8 mouse cellular contexts compared by ENCODE assay signal in genomic region chr5:149016261-149016660, GRCm38 (mm10). TPM values are rescaled to one million over a fixed set of nuclear protein-coding genes. Genes with fewer than 3 reads are reported as not detected.
DNase-seq lines count a peak whose midpoint lies in the region; ATAC-seq and TF ChIP-seq lines count a peak whose summit lies in the region.

No protein-coding gene starts in this region.

- H3K27ac ChIP-seq in heart, embryonic 15.5 days: no peak overlapping the region
- H3K27ac ChIP-seq in MEL (ENCODE audit: control insufficient read depth, low read depth, low read length): no peak overlapping the region; the same call in 1 of the 2 replicates
- no peak overlapping the region for H3K27ac ChIP-seq in hindbrain, embryonic 15.5 days (replicated peaks)

- DNase-seq in heart, postnatal 25 days (ENCODE audit: low spot score): no peak
- DNase-seq in MEL (ENCODE audit: low read depth, low spot score): no peak
- no peak for DNase-seq in T-cell, adult 2 months (ENCODE audit: low spot score)
- DNase-seq in thymus, postnatal 4 days: no peak

- TF ChIP-seq POLR2A in MEL (IDR thresholded peaks at IDR 0.05; ENCODE audit: control insufficient read depth in 1 of 2, insufficient read depth in 1 of 2, low read depth in 1 of 2, low read length in 2 of 2, poor library complexity in 1 of 2): no peak

- H3K4me2 ChIP-seq in heart, embryonic 15.5 days: peak overlapping the region; percentile 81
- peak overlapping the region; percentile 98 for H3K4me2 ChIP-seq in hindbrain, embryonic 15.5 days

- no peaks in the 10 kb centered on the region for H3K36me3 ChIP-seq in heart, embryonic 15.5 days
- H3K36me3 ChIP-seq in MEL (ENCODE audit: control insufficient read depth in 1 of 2, insufficient read depth in 2 of 2, low read length in 2 of 2): peaks cover 0 to 14% of the 10 kb centered on the region in 2 experiments; a peak in 2 of 4 replicates
- no peaks in the 10 kb centered on the region for H3K36me3 ChIP-seq in hindbrain, embryonic 15.5 days

- no peak overlapping the region for H3K9ac ChIP-seq in heart, embryonic 15.5 days
- no peak overlapping the region for H3K9ac ChIP-seq in MEL (ENCODE audit: control insufficient read depth, low read depth, low read length, poor library complexity, severe bottlenecking)
- 0 out of 2 replicates have a peak overlapping the region, but pooled peaks have one; percentile 49 for H3K9ac ChIP-seq in hindbrain, embryonic 15.5 days

- peak overlapping the region; percentile 53; the same call in 1 of the 2 replicates for H3K4me3 ChIP-seq in heart, embryonic 15.5 days
- peak overlapping the region in 1 of 2 experiments; percentile 45; a peak in 3 of 4 replicates for H3K4me3 ChIP-seq in MEL (ENCODE audit: control insufficient read depth in 1 of 2, insufficient read depth in 1 of 2, low read depth in 2 of 2, low read length in 2 of 2)
- no peak overlapping the region for H3K4me3 ChIP-seq in hindbrain, embryonic 15.5 days

- H3K9me3 ChIP-seq in heart, embryonic 15.5 days (replicated peaks): no peaks in the 10 kb centered on the region
- H3K9me3 ChIP-seq in MEL (replicated peaks; ENCODE audit: insufficient read depth, low read length): no peaks in the 10 kb centered on the region
- no peaks in the 10 kb centered on the region for H3K9me3 ChIP-seq in hindbrain, embryonic 15.5 days

- TF ChIP-seq EP300 in MEL (IDR thresholded peaks at IDR 0.05; ENCODE audit: low read depth in 1 of 2, low read length in 2 of 2): peak in 1 of 2 experiments; percentile 3; a peak in 1 of 4 replicates

- no peaks in the 10 kb centered on the region for H3K79me2 ChIP-seq in MEL (ENCODE audit: control insufficient read depth, insufficient read depth, low read length, poor library complexity)

- H3K4me1 ChIP-seq in heart, embryonic 15.5 days (replicated peaks): peaks cover 23% of the 10 kb centered on the region
- peaks cover 11 to 14% of the 10 kb centered on the region in 2 experiments for H3K4me1 ChIP-seq in MEL (ENCODE audit: control insufficient read depth in 1 of 2, insufficient read depth in 2 of 2, low read length in 2 of 2)
- peaks cover 18% of the 10 kb centered on the region; the same call in 1 of the 2 replicates for H3K4me1 ChIP-seq in hindbrain, embryonic 15.5 days (replicated peaks)

- TF ChIP-seq RAD21 in MEL (IDR thresholded peaks at IDR 0.05; ENCODE audit: low read depth, low read length): no peak

- no peak for TF ChIP-seq CTCF in MEL (IDR thresholded peaks at IDR 0.05 in 2 of 3, conservative IDR thresholded peaks at IDR 0.05 in 1 of 3; ENCODE audit: control insufficient read depth in 1 of 3, insufficient read depth in 1 of 3, low read depth in 2 of 3, low read length in 3 of 3, poor library complexity in 1 of 3, severe bottlenecking in 1 of 3)

- ATAC-seq in heart, embryonic 15.5 days (replicated peaks; ENCODE audit: insufficient number of reproducible peaks, insufficient read depth, low FRiP score, low read depth): no peak
- no peak for ATAC-seq in hindbrain, embryonic 15.5 days (ENCODE audit: low FRiP score, low read depth)
- peak; percentile 5; the same call in 1 of the 2 replicates for ATAC-seq in megakaryocyte-erythroid progenitor cell, adult 5-6 weeks (replicated peaks; ENCODE audit: low FRiP score, low TSS enrichment, poor library complexity, severe bottlenecking)
- ATAC-seq in cerebellum, adult (ENCODE audit: insufficient number of reproducible peaks, low FRiP score, low TSS enrichment): no peak

- intact Hi-C loops in heart, postnatal 25 days (cut with DNase I): no loop called here

- 73% methylated on average over 5 of the region's 5 CpGs for WGBS in heart, embryonic 15.5 days
- 72% methylated on average over 5 of the region's 5 CpGs for WGBS in hindbrain, embryonic 15.5 days

- no peaks in the 10 kb centered on the region for H3K27me3 ChIP-seq in heart, embryonic 15.5 days
- H3K27me3 ChIP-seq in MEL (ENCODE audit: control insufficient read depth in 1 of 2, insufficient read depth in 2 of 2, low read length in 2 of 2): no peaks in the 10 kb centered on the region
- H3K27me3 ChIP-seq in hindbrain, embryonic 15.5 days: peaks cover 4% of the 10 kb centered on the region; the same call in 1 of the 2 replicates

TF ChIP-seq in MEL, 35 proteins besides CTCF, POLR2A, EP300 and RAD21:
- TF ChIP-seq ZKSCAN1 (IDR thresholded peaks at IDR 0.05; ENCODE audit: low read depth, low read length) (no peak), GATA1 (IDR thresholded peaks at IDR 0.05; ENCODE audit: low read depth, low read length) (0 out of 2 replicates have a peak, but pooled peaks have one; percentile 22), TCF12 (IDR thresholded peaks at IDR 0.05; ENCODE audit: low read depth, low read length) (peak; percentile 40; the same call in 1 of the 2 replicates), CHD1 (IDR thresholded peaks at IDR 0.05; ENCODE audit: low read depth, low read length) (0 out of 2 replicates have a peak, but pooled peaks have one; percentile 39)

RNA-seq across cellular contexts. Expression of gene Gm42791, which starts 21.3 kb away (rescaled TPM):
- 2.1 and 2.6 TPM in 2 replicates for polyA plus RNA-seq in heart, embryonic 15.5 days (2015; fragmentation: Nextera tagmentation; extraction: Ambion mirVana)
- total RNA-seq in heart, postnatal 25 days (2021): 1 to 10 TPM; 5.8 to 6.2 TPM
- 1.2 TPM in 1 of 2 replicates, not detected in the other for total RNA-seq in MEL (2012; rRNA removed)
- polyA plus RNA-seq in MEL (2012; ENCODE audit: insufficient read depth in 1 of 2, insufficient read length in 2 of 2, low read depth in 1 of 2, low replicate concordance in 2 of 2, missing spikeins in 1 of 2): 1 to 10 TPM in 1 of 2 experiments, not detected in 1; 2.1 TPM
- 2.1 and 4.3 TPM in 2 replicates for polyA plus RNA-seq in hindbrain, embryonic 15.5 days (2015; fragmentation: Nextera tagmentation; extraction: Ambion mirVana)
- total RNA-seq in megakaryocyte-erythroid progenitor cell, adult 5-6 weeks (2014; fragmentation: Nextera tagmentation): 12.5 TPM in 1 of 2 replicates, not detected in the other
- 7.8 and 10.8 TPM in 2 replicates for total RNA-seq in megakaryocyte-erythroid progenitor cell, adult 5-6 weeks (2017)
